Mouse (Mus musculus): ENCODE data around the gene Hnrnpul2. TPM values are rescaled to one million over a fixed set of nuclear protein-coding genes. Genes with fewer than 3 reads are reported as not detected.

The Hnrnpul2 gene
- 2.9 and 3.4 TPM in 2 replicates for polyA plus RNA-seq (2015; fragmentation: Nextera tagmentation; extraction: Ambion mirVana)

GRCm38 (mm10) chr19:8819596-8820423, at the start of gene Hnrnpul2:
Gene Hnrnpul2 (plus strand): TSS chr19:8820010.

GRCm38 (mm10) chr19:8770567-8771270, 49.1 kb upstream of the Hnrnpul2 start, which contains the start of gene Tmem223:
Gene Tmem223 (plus strand): TSS chr19:8770996.

GRCm38 (mm10) chr19:8774086-8774835, 45.5 kb upstream of the Hnrnpul2 start, which contains the start of gene Tmem179b:
Gene Tmem179b (minus strand): TSS chr19:8774467.

GRCm38 (mm10) chr19:8786008-8786781, 33.6 kb upstream of the Hnrnpul2 start, which contains the start of gene Taf6l:
Gene Taf6l (minus strand): TSS chr19:8786417.

GRCm38 (mm10) chr19:8798264-8798946, 21.4 kb upstream of the Hnrnpul2 start, which contains the start of gene Polr2g:
Gene Polr2g (minus strand): TSS chr19:8798577.

GRCm38 (mm10) chr19:8802130-8802821, 17.5 kb upstream of the Hnrnpul2 start, which contains the start of gene Zbtb3:
Gene Zbtb3 (plus strand): TSS chr19:8802555.

GRCm38 (mm10) chr19:8818801-8819595, 812 bp upstream of the Hnrnpul2 start, which contains the start of gene Ttc9c:
Gene Ttc9c (minus strand): TSS chr19:8819333.

GRCm38 (mm10) chr19:8829660-8830059, 9.8 kb downstream of the Hnrnpul2 start, which contains the start of gene AC129217.1:
Gene AC129217.1 (plus strand): TSS chr19:8829773.

GRCm38 (mm10) chr19:8837251-8837791, 17.5 kb downstream of the Hnrnpul2 start, which contains the start of gene Bscl2:
Gene Bscl2 (plus strand): TSS chr19:8837467.

GRCm38 (mm10) chr19:8839103-8839907, 19.5 kb downstream of the Hnrnpul2 start, which contains the start of gene Gng3:
Gene Gng3 (minus strand): TSS chr19:8839194.

GRCm38 (mm10) chr19:8850402-8850901, 30.6 kb downstream of the Hnrnpul2 start, which contains the start of gene Lrrn4cl:
Gene Lrrn4cl (plus strand): TSS chr19:8850768.

GRCm38 (mm10) chr19:8871267-8872186, 51.7 kb downstream of the Hnrnpul2 start, which contains the start of gene Ubxn1:
Gene Ubxn1 (plus strand): TSS chr19:8871496.

GRCm38 (mm10) chr19:8880311-8881033, 60.7 kb downstream of the Hnrnpul2 start, which contains the start of gene Uqcc3:
Gene Uqcc3 (minus strand): TSS chr19:8880923.

GRCm38 (mm10) chr19:8883616-8884015, 63.8 kb downstream of the Hnrnpul2 start, which contains the start of the genes Lbhd1 and Gm49403:
Gene Lbhd1 (plus strand): TSS chr19:8883732.
Gene Gm49403 (plus strand): TSS chr19:8883930.

Data from skeletal muscle tissue, postnatal 0 days (tissue).